Mouse (Mus musculus): Measurements from ENCODE around the gene H2al2c.
"Not testable (repeated sequence)": the region's sequence is repeated elsewhere in the genome, so short reads cannot be mapped to it uniquely, and the experiment has no call there.

The H2al2c gene

DNA sequence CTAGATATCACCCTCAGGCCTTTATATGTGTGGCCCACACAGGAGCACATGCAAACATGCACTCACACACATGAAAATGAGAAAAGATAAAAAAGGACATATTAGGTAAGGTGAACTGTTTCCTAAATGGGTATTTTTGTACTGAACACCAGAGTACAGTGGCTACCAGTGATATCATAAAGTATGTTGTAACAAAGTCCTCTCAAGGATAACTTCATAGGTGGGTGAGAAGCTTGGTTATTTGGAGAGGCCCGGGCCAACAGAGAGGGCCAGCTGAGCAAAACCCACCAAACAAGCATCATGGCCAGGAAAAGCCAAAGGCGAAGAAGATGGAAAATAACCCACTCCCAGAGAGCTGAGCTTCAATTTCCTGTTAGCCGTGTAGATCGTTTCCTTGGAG, at the start of gene H2al2c:
Gene H2al2c (plus strand): TSS at position 301 of the 400 bp plus-strand sequence.
- DNase-seq: not testable (repeated sequence)

Data from heart, adult 11 months (tissue).